In the genomic region with DNA sequence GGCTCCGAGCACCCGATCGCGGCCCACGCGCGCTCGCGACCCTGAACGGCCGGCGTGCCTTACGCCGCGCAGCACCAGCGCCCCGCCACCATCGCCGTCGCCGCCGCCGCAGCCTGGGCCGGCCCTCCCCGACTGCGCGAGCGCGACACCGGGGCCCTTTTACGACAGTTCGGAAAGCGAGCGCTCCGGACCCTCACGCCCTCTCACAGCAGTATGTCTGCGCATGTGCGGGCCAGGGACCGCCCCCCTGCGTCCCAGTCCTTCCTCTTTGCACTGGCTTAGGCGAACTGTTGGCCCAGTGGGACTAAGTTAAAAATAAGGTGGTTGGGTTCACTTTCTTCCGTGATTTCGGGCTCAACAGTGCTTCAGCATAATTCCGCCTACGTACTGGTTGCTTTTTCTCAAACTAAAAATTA, we compare ENCODE assay signal across 8 mouse cellular contexts. TPM values are rescaled to one million over a fixed set of nuclear protein-coding genes. Genes with fewer than 3 reads are reported as not detected.
DNase-seq lines count a peak whose midpoint lies in the region; ATAC-seq and TF ChIP-seq lines count a peak whose summit lies in the region.

A gene (minus strand): TSS at position 100 of the 416 bp plus-strand sequence.

- peak within 1 kb of the TSS; percentile 91 for H3K9ac ChIP-seq in embryonic facial prominence, embryonic 15.5 days
- peak within 1 kb of the TSS; percentile 98 for H3K9ac ChIP-seq in limb, embryonic 14.5 days (ENCODE audit: low read depth, low read length, severe bottlenecking)
- peak within 1 kb of the TSS; percentile 93 for H3K9ac ChIP-seq in midbrain, postnatal 0 days (replicated peaks; ENCODE audit: low read length, poor library complexity, severe bottlenecking)

- H3K9me3 ChIP-seq in embryonic facial prominence, embryonic 15.5 days (replicated peaks): no peaks in the 10 kb centered on the region
- H3K9me3 ChIP-seq in limb, embryonic 14.5 days (ENCODE audit: control insufficient read depth, low read length): no peaks in the 10 kb centered on the region
- H3K9me3 ChIP-seq in midbrain, postnatal 0 days (ENCODE audit: low read length): no peaks in the 10 kb centered on the region

- peak; percentile 96 for DNase-seq in 416B (ENCODE audit: low read depth)
- peak; percentile 98 for DNase-seq in heart, adult 8-10 months (ENCODE audit: low spot score)
- peak; percentile 98 for DNase-seq in kidney, adult 9 months
- peak; percentile 95 for DNase-seq in limb, embryonic 14.5 days (ENCODE audit: low spot score)
- DNase-seq in midbrain, postnatal 0 days (ENCODE audit: low spot score): peak; percentile 96
- peak; percentile 96 for DNase-seq in spleen, postnatal 14 days (ENCODE audit: low spot score in 2 of 2)

- H3K27ac ChIP-seq in bone marrow, adult 2 months (ENCODE audit: control insufficient read depth, insufficient read depth, low read depth, low read length, poor library complexity): peak within 1 kb of the TSS; percentile 100
- H3K27ac ChIP-seq in embryonic facial prominence, embryonic 15.5 days (replicated peaks): peak within 1 kb of the TSS; percentile 96
- peak within 1 kb of the TSS; percentile 98 for H3K27ac ChIP-seq in limb, embryonic 14.5 days (replicated peaks; ENCODE audit: low read depth, low read length)
- H3K27ac ChIP-seq in midbrain, postnatal 0 days (ENCODE audit: low read depth, low read length): peak within 1 kb of the TSS; percentile 98

- TF ChIP-seq CTCF in bone marrow, adult 2 months (IDR thresholded peaks at IDR 0.05; ENCODE audit: control insufficient read depth, insufficient read depth, low read length): no peak
- TF ChIP-seq CTCF in midbrain, postnatal 0 days (IDR thresholded peaks at IDR 0.05): no peak

- TF ChIP-seq POLR2A in bone marrow, adult 2 months (IDR thresholded peaks at IDR 0.05; ENCODE audit: borderline replicate concordance, control insufficient read depth, low read depth, low read length): peak; percentile 78; the same call in 1 of the 2 replicates
- TF ChIP-seq POLR2A in limb, embryonic 14.5 days (IDR thresholded peaks at IDR 0.05; ENCODE audit: borderline replicate concordance, extremely low read depth, insufficient read depth, insufficient read length): no peak; the same call in 1 of the 2 replicates

- H3K4me2 ChIP-seq in embryonic facial prominence, embryonic 15.5 days (replicated peaks): peak within 1 kb of the TSS; percentile 52
- peak within 1 kb of the TSS; percentile 65 for H3K4me2 ChIP-seq in limb, embryonic 14.5 days (replicated peaks; ENCODE audit: low read depth, low read length, severe bottlenecking)
- H3K4me2 ChIP-seq in midbrain, postnatal 0 days (ENCODE audit: low read depth, low read length, poor library complexity, severe bottlenecking): peak within 1 kb of the TSS; percentile 53

- peak within 1 kb of the TSS; percentile 87 for H3K4me3 ChIP-seq in bone marrow, adult 2 months (replicated peaks; ENCODE audit: control insufficient read depth, low read depth, low read length)
- peak within 1 kb of the TSS; percentile 94 for H3K4me3 ChIP-seq in embryonic facial prominence, embryonic 15.5 days (replicated peaks)
- H3K4me3 ChIP-seq in limb, embryonic 14.5 days (replicated peaks; ENCODE audit: low read length): peak within 1 kb of the TSS; percentile 92
- peak within 1 kb of the TSS; percentile 90 for H3K4me3 ChIP-seq in midbrain, postnatal 0 days (ENCODE audit: low read depth, low read length)

- H3K4me1 ChIP-seq in bone marrow, adult 2 months (ENCODE audit: control insufficient read depth, insufficient read depth, low read length): no peaks in the 10 kb centered on the region; the same call in 1 of the 2 replicates
- peaks cover 8% of the 10 kb centered on the region; the same call in 1 of the 2 replicates for H3K4me1 ChIP-seq in embryonic facial prominence, embryonic 15.5 days
- peaks cover 7% of the 10 kb centered on the region for H3K4me1 ChIP-seq in limb, embryonic 14.5 days (ENCODE audit: control insufficient read depth, insufficient read depth, low read length)
- H3K4me1 ChIP-seq in midbrain, postnatal 0 days (ENCODE audit: insufficient read depth, low read length): peaks cover 4% of the 10 kb centered on the region; the same call in 1 of the 2 replicates

- peak; percentile 98 for ATAC-seq in embryonic facial prominence, embryonic 15.5 days (ENCODE audit: insufficient number of reproducible peaks, low FRiP score, low TSS enrichment, low read depth)
- ATAC-seq in limb, embryonic 14.5 days (ENCODE audit: low FRiP score, low read depth): peak; percentile 96
- peak; percentile 97 for ATAC-seq in midbrain, postnatal 0 days (ENCODE audit: low FRiP score)

- under 1% methylated on average over 45 of the region's 45 CpGs for WGBS in bone marrow, adult 2 months
- under 1% methylated on average over 39 of the region's 45 CpGs for WGBS in embryonic facial prominence, embryonic 15.5 days
- under 1% methylated on average over 42 of the region's 45 CpGs for WGBS in limb, embryonic 14.5 days
- 0% methylated on average over 22 of the region's 45 CpGs for WGBS in midbrain, postnatal 0 days

- H3K36me3 ChIP-seq in embryonic facial prominence, embryonic 15.5 days: 0 out of 2 replicates have a peak, but pooled peaks cover 2% of the 10 kb centered on the region
- 0 out of 2 replicates have a peak, but pooled peaks cover 2% of the 10 kb centered on the region for H3K36me3 ChIP-seq in limb, embryonic 14.5 days (ENCODE audit: control insufficient read depth, insufficient read depth, low read length)
- H3K36me3 ChIP-seq in midbrain, postnatal 0 days (ENCODE audit: insufficient read depth, low read length): no peaks in the 10 kb centered on the region

- no peaks in the 10 kb centered on the region for H3K27me3 ChIP-seq in embryonic facial prominence, embryonic 15.5 days
- H3K27me3 ChIP-seq in limb, embryonic 14.5 days (ENCODE audit: control insufficient read depth, insufficient read depth, low read length): no peaks in the 10 kb centered on the region
- H3K27me3 ChIP-seq in midbrain, postnatal 0 days (ENCODE audit: insufficient read depth, low read length): no peaks in the 10 kb centered on the region

RNA-seq across cellular contexts. Expression of the gene that starts here (rescaled TPM):
- 9.7 and 25.3 TPM in 2 replicates for polyA plus RNA-seq in bone marrow, adult 2 months (2011; ENCODE audit: insufficient read depth, insufficient read length, low replicate concordance, missing spikeins)
- 27.8 and 28.9 TPM in 2 replicates for polyA plus RNA-seq in embryonic facial prominence, embryonic 15.5 days (2015; fragmentation: Nextera tagmentation; extraction: Ambion mirVana)
- total RNA-seq in heart, adult 8-10 months (2022): 10 to 100 TPM; 16.2 to 21.6 (median 19.5) TPM
- 38.8 and 48.7 TPM in 2 replicates for polyA plus RNA-seq in limb, embryonic 14.5 days (2012; rRNA removed)
- 25.3 and 29.9 TPM in 2 replicates for polyA plus RNA-seq in limb, embryonic 14.5 days (2014; fragmentation: Nextera tagmentation; extraction: Ambion mirVana)
- 38.3 and 39.6 TPM in 2 replicates for total RNA-seq in midbrain, postnatal 0 days (2014; rRNA removed)
- polyA plus RNA-seq in midbrain, postnatal 0 days (2015; fragmentation: Nextera tagmentation; extraction: Ambion mirVana): 16.7 and 17.1 TPM in 2 replicates

Comparison
In these comparisons a context has a peak if more than half of its experiments do, and no peak if none do; other contexts are left out.
1. Peak in every context shown above with its lines: DNase-seq, ATAC-seq, H3K4me3 ChIP-seq and H3K27ac ChIP-seq.